Mouse (Mus musculus) CD4-positive naive resting alpha-beta T cell, adult 76 days (primary cell): ENCODE data around the gene Bmp7. TPM values are rescaled to one million over a fixed set of nuclear protein-coding genes. Genes with fewer than 3 reads are reported as not detected.

Experiments
- total RNA-seq: library from RNA; stranded (reverse); gene quantifications from one replicate; pipeline ENCODE4 v1.2.4, GENCODE M21; 2023

The Bmp7 gene
- total RNA-seq: 2.1 TPM

DNA sequence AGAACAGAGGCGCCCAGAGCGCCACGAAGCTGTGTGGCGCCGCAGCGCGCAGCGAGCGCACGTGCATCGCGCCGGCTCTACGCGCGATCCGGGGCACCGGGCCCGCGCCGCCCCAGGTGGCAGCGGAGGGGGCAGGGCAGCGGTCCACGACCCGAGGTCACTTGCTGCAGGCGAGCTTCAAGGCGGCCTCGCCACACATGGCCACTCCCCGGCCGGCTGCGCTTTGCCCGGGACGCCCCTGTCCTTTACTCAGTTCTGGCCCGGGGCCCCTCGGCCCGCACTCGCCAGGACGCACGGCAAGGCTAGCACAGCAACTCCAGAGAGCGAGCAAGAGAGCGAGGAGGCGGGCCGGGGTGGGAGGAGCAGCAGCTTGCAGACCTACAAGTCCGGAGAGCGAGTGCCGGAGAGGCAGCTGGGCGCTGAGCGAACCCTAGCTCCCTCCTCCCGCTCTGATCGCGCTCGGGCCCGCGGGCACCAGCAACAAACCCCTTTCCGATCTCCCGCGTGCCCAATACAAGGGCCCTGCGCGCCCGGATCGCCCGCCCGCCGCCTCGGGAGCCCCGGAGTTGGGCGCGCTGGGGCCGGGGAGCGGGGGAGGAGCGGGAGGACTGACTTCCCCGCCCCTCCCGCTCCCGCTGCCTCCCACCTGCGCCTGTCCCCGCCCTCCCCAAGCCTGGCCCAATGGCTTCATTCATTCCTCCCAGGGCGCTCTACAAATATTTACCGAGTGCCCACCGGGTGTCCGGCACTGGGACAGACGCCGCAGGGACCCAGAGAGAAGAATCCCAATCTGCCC, at the start of gene Bmp7:
Gene Bmp7 (minus strand): TSS at position 319 of the 796 bp plus-strand sequence.

GRCm38 (mm10) chr2:172977409-172978130, 37.4 kb upstream of the Bmp7 start, which contains the start of gene Spo11:
TSS of gene Spo11 (plus strand) at chr2:172977700.

Other genes with a start within 250 kb of the Bmp7 start
- 1.4 TPM for gene Spo11, start 37.4 kb upstream of the Bmp7 start, total RNA-seq
- gene Rae1, start 59.8 kb upstream of the Bmp7 start, total RNA-seq: 83.9 TPM
- gene Rbm38, start 80.2 kb upstream of the Bmp7 start, total RNA-seq: 287 TPM
- not detected for gene Ctcfl, start 179.2 kb upstream of the Bmp7 start, total RNA-seq
- gene Pck1, start 212.7 kb upstream of the Bmp7 start, total RNA-seq: not detected